Mouse (Mus musculus): ENCODE measurements at regions not wholly inside any gene's neighbourhood (a gene's known extent, or its start where the extent isn't known, plus 50 kb on each side); places are given as distances from the start of the nearest gene placed in this dataset.

DNA sequence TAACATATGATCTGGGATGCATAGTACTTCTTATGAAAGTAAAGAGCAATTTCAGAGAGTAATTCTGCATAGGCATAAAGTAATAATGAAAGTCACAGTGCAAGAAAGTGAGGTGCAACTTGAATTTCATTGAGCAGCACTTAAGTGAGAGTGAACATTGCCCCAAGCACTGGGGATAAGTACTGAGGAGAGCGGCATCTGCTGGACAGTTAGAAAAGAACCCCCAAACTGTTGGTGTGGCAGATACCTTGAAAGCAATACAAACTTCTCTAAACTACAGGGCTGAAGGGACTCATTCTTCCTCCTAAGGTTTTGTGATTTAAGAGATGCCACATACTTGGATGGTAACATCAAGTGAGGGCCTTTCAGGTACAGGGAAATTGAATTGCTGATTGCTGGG is 56.4 kb upstream of the Olfr1322 start:
- Histone ChIP-seq H3K27ac (replicated peaks; ENCODE audit: low read depth, low read length) (no peak overlapping the region), H3K9ac (ENCODE audit: low read depth, low read length) (no peak overlapping the region), H3K4me1 (ENCODE audit: control insufficient read depth, insufficient read depth, low read length) (no peaks in the 10 kb centered on the region), H3K4me2 (ENCODE audit: low read depth, low read length) (no peak overlapping the region), H3K27me3 (replicated peaks; ENCODE audit: control insufficient read depth, insufficient read depth, low read length) (no peaks in the 10 kb centered on the region), H3K4me3 (ENCODE audit: low read depth, low read length) (no peak overlapping the region), H3K36me3 (ENCODE audit: control insufficient read depth, insufficient read depth, low read length) (no peaks in the 10 kb centered on the region), H3K9me3 (ENCODE audit: control insufficient read depth, low read length) (no peaks in the 10 kb centered on the region)
- 8% methylated on average over 1 of the region's 1 CpGs for WGBS
- ATAC-seq (ENCODE audit: low read depth) (no peak), DNase-seq (ENCODE audit: low spot score) (peak; percentile 2)

All from embryonic facial prominence, embryonic 14.5 days (tissue).